Mouse (Mus musculus): ENCODE measurements around the gene Prrc2b.
A peak's percentile ranks its signal among the peaks of the same experiment; 100 is the strongest.

Prrc2b gene

GRCm38 (mm10) chr2:32137667-32138266 is 13.1 kb upstream of the Prrc2b start:
- DNase-seq (ENCODE audit: low spot score in 2 of 2), result peak; percentile 97 to 99

GRCm38 (mm10) chr2:32139377-32139776 is 11.5 kb upstream of the Prrc2b start:
- no peak for DNase-seq (ENCODE audit: low spot score in 2 of 2)

- no peak for DNase-seq (ENCODE audit: low spot score in 2 of 2)
Observed at GRCm38 (mm10) chr2:32140498-32140934, 10.4 kb upstream of the Prrc2b start.

GRCm38 (mm10) chr2:32141602-32142001 is 9.3 kb upstream of the Prrc2b start:
- DNase-seq (ENCODE audit: low spot score in 2 of 2), result no peak

- DNase-seq (ENCODE audit: low spot score in 2 of 2), result no peak
Observed at GRCm38 (mm10) chr2:32142368-32142767, 8.5 kb upstream of the Prrc2b start.

- no peak for DNase-seq (ENCODE audit: low spot score in 2 of 2)
Observed at GRCm38 (mm10) chr2:32144633-32145032, 6.2 kb upstream of the Prrc2b start.

GRCm38 (mm10) chr2:32146617-32147162 is 4.2 kb upstream of the Prrc2b start:
- DNase-seq (ENCODE audit: low spot score in 2 of 2), result no peak

GRCm38 (mm10) chr2:32150135-32150534 is 747 bp upstream of the Prrc2b start:
- no peak for DNase-seq (ENCODE audit: low spot score in 2 of 2)

- no peak for DNase-seq (ENCODE audit: low spot score in 2 of 2)
Observed at GRCm38 (mm10) chr2:32150562-32150923, 339 bp upstream of the Prrc2b start.

- peak in 1 of 2 experiments; percentile 59 for DNase-seq (ENCODE audit: low spot score in 2 of 2)
Observed at GRCm38 (mm10) chr2:32151660-32152366, 931 bp downstream of the Prrc2b start.

GRCm38 (mm10) chr2:32152367-32153034 is 1.6 kb downstream of the Prrc2b start:
- no peak for DNase-seq (ENCODE audit: low spot score in 2 of 2)

- no peak for DNase-seq (ENCODE audit: low spot score in 2 of 2)
Observed at GRCm38 (mm10) chr2:32153041-32153790, 2.3 kb downstream of the Prrc2b start.

- DNase-seq (ENCODE audit: low spot score in 2 of 2), result no peak
Observed at GRCm38 (mm10) chr2:32153791-32154119, 2.9 kb downstream of the Prrc2b start.

GRCm38 (mm10) chr2:32154334-32154997 is 3.6 kb downstream of the Prrc2b start:
- no peak for DNase-seq (ENCODE audit: low spot score in 2 of 2)

- no peak for DNase-seq (ENCODE audit: low spot score in 2 of 2)
Observed at GRCm38 (mm10) chr2:32154998-32155541, 4.2 kb downstream of the Prrc2b start.

- DNase-seq (ENCODE audit: low spot score in 2 of 2), result no peak
Observed at GRCm38 (mm10) chr2:32155614-32156013, 4.7 kb downstream of the Prrc2b start.

- no peak for DNase-seq (ENCODE audit: low spot score in 2 of 2)
Observed at GRCm38 (mm10) chr2:32156645-32157044, 5.8 kb downstream of the Prrc2b start.

GRCm38 (mm10) chr2:32157328-32157727 is 6.4 kb downstream of the Prrc2b start:
- DNase-seq (ENCODE audit: low spot score in 2 of 2), result no peak

GRCm38 (mm10) chr2:32158616-32159239 is 7.8 kb downstream of the Prrc2b start:
- DNase-seq (ENCODE audit: low spot score in 2 of 2), result no peak

- DNase-seq (ENCODE audit: low spot score in 2 of 2), result no peak
Observed at GRCm38 (mm10) chr2:32160525-32160924, 9.6 kb downstream of the Prrc2b start.

- DNase-seq (ENCODE audit: low spot score in 2 of 2), result no peak
Observed at GRCm38 (mm10) chr2:32160967-32161366, 10.1 kb downstream of the Prrc2b start.
